Mouse (Mus musculus) brain, embryonic 14.5 days (tissue): Measurements from ENCODE around the gene Immp2l.

ENCODE experiments used
- CTCF ChIP-seq: fragments of 200-500 bp; IDR thresholded peaks from 2 replicates; pipeline ENCODE4 v1.5.1; 2012; ENCODE audit warnings: inconsistent platforms, mild to moderate bottlenecking, moderate library complexity, borderline replicate concordance; ENCODE audit not compliant: insufficient read depth, insufficient read length; ENCODE audit errors: extremely low read depth
- POLR2A ChIP-seq: fragments of 200-500 bp; IDR thresholded peaks from 2 replicates; pipeline ENCODE4 v1.6.1; 2012; ENCODE audit warnings: mild to moderate bottlenecking, inconsistent platforms, borderline replicate concordance; ENCODE audit not compliant: poor library complexity, insufficient read depth, insufficient read length, severe bottlenecking; ENCODE audit errors: extremely low read depth

- TF ChIP-seq POLR2A (no peak), CTCF (no peak)
Observed at GRCm38 (mm10) chr12:41878972-41879371, 855.1 kb downstream of the Immp2l start.
